Mouse (Mus musculus): ENCODE measurements around the gene Olfr1396.

Olfr1396 gene

GRCm38 (mm10) chr11:49114774-49115173 is at the start of gene Olfr1396:
TSS of gene Olfr1396 (minus strand) at chr11:49114874.
- in situ Hi-C loops (cut with MboI, MseI) = loop anchor here (5.0 kb wide), 2 partner anchors 73 to 327 kb away; partner anchors contain the start of gene Btnl9

- in situ Hi-C loops (cut with MboI, MseI) = loop anchor here (10.0 to 25.0 kb wide), 2 partner anchors 255 to 612 kb away; partner anchors contain the start of gene Olfr1389
Observed at GRCm38 (mm10) chr11:49156821-49157814, 42.4 kb upstream of the Olfr1396 start.

GRCm38 (mm10) chr11:49154077-49154476 is 39.4 kb upstream of the Olfr1396 start, which contains the start of gene Olfr1394:
TSS of gene Olfr1394 (plus strand) at chr11:49154377.
- in situ Hi-C loops (cut with MboI, MseI) = loop anchor here (10.0 to 25.0 kb wide), 2 partner anchors 258 to 609 kb away; partner anchors contain the start of gene Olfr1389

- in situ Hi-C loops (cut with MboI, MseI) = no loop called here
Observed at GRCm38 (mm10) chr11:49141974-49142373, 27.3 kb upstream of the Olfr1396 start, which contains the start of gene Olfr1395. TSS of gene Olfr1395 (plus strand) at chr11:49142274.

GRCm38 (mm10) chr11:49124169-49124568 is 9.5 kb upstream of the Olfr1396 start:
- in situ Hi-C loops (cut with MboI, MseI) = loop anchor here (5.0 kb wide), 1 partner anchor 138 kb away; no protein-coding TSS in a partner anchor

GRCm38 (mm10) chr11:49119635-49120034 is 5.0 kb upstream of the Olfr1396 start:
- in situ Hi-C loops (cut with MboI, MseI) = loop anchor here (5.0 kb wide), 3 partner anchors 68 to 332 kb away; partner anchors contain the start of gene Btnl9

- in situ Hi-C loops (cut with MboI, MseI) = no loop called here
Observed at GRCm38 (mm10) chr11:49114158-49114557, 516 bp downstream of the Olfr1396 start.

- in situ Hi-C loops (cut with MboI, MseI) = no loop called here
Observed at GRCm38 (mm10) chr11:49112624-49113219, 2.0 kb downstream of the Olfr1396 start.

- in situ Hi-C loops (cut with MboI, MseI) = no loop called here
Observed at GRCm38 (mm10) chr11:49111000-49111399, 3.7 kb downstream of the Olfr1396 start.

GRCm38 (mm10) chr11:49108833-49109232 is 5.8 kb downstream of the Olfr1396 start:
- in situ Hi-C loops (cut with MboI, MseI) = no loop called here

- in situ Hi-C loops (cut with MboI, MseI) = no loop called here
Observed at GRCm38 (mm10) chr11:49107650-49108537, 6.8 kb downstream of the Olfr1396 start.

GRCm38 (mm10) chr11:49105752-49106151 is 8.9 kb downstream of the Olfr1396 start:
- in situ Hi-C loops (cut with MboI, MseI) = no loop called here

GRCm38 (mm10) chr11:49103047-49103693 is 11.5 kb downstream of the Olfr1396 start:
- in situ Hi-C loops (cut with MboI, MseI) = no loop called here

GRCm38 (mm10) chr11:49101500-49101899 is 13.2 kb downstream of the Olfr1396 start:
- in situ Hi-C loops (cut with MboI, MseI) = no loop called here

GRCm38 (mm10) chr11:49100409-49100808 is 14.3 kb downstream of the Olfr1396 start:
- in situ Hi-C loops (cut with MboI, MseI) = no loop called here

- in situ Hi-C loops (cut with MboI, MseI) = loop anchor here (5.0 to 10.0 kb wide), 4 partner anchors 43 to 291 kb away; partner anchors contain the start of genes 9930111J21Rik2, Gm12185, Irgm1 and Rack1
Observed at GRCm38 (mm10) chr11:49095367-49095766, 19.3 kb downstream of the Olfr1396 start.

GRCm38 (mm10) chr11:49093861-49094660 is 20.6 kb downstream of the Olfr1396 start:
- in situ Hi-C loops (cut with MboI, MseI) = loop anchor here (10.0 kb wide), 1 partner anchor 289 kb away; the partner anchor contains the start of gene Rack1

GRCm38 (mm10) chr11:49092786-49093185 is 21.9 kb downstream of the Olfr1396 start:
- in situ Hi-C loops (cut with MboI, MseI) = loop anchor here (10.0 kb wide), 1 partner anchor 288 kb away; the partner anchor contains the start of gene Rack1

GRCm38 (mm10) chr11:49092053-49092586 is 22.6 kb downstream of the Olfr1396 start:
- in situ Hi-C loops (cut with MboI, MseI) = loop anchor here (10.0 kb wide), 1 partner anchor 287 kb away; the partner anchor contains the start of gene Rack1
